Mouse (Mus musculus): Measurements from ENCODE around the gene Cntnap2.

The Cntnap2 gene

DNA sequence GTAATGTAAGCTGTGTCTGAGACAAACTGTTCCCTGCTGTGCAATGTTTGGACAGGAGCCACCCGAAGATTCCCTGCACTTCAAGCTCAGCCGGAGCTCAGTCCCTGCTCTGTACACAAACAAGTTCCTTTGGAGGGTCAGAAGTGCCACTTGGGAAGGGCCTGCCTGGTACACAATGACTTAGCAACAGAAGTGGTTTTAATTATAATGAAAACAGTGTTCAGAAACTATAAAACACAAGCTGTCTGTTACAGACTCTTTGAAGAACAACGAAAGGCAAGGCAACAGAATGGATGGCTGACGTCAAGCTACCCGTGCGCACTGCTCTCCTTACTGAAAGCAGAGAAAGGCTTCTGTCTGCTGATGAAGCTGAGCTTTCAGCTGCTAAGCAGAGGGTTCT lies 2259.5 kb downstream of the Cntnap2 start:
- peak; percentile 70 for DNase-seq

DNA sequence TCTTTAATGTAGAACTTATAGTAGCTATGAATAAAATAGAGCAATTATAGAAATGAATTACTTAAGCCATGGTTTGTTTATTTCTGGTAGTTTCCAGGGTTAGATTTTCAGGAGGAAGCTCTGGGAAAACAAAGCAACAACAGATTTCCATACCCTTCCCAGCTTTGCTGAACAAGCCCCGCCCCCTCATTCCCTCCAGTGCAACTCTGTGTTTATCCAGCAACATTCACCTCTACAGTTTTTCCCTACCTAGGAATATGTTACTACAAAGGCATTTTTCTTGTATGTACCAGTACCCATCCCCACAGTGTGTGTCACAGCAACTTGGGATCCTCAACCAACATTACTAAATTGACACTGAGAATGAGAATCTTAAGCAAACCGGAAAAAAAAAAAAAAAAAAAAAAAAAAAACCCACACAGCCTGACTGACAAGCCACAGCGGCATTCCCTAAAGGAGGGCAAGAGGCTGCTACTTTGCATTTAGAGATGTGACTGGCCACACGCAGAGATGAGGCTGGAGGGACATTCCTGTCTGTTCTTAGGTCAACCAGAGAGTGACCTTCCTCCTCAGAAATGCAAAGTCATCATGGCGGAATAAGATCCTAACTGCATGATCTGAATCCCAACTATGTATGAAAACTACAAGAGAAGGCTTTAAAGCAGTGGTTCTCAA lies 2260.3 kb downstream of the Cntnap2 start:
- no peak for DNase-seq

DNA sequence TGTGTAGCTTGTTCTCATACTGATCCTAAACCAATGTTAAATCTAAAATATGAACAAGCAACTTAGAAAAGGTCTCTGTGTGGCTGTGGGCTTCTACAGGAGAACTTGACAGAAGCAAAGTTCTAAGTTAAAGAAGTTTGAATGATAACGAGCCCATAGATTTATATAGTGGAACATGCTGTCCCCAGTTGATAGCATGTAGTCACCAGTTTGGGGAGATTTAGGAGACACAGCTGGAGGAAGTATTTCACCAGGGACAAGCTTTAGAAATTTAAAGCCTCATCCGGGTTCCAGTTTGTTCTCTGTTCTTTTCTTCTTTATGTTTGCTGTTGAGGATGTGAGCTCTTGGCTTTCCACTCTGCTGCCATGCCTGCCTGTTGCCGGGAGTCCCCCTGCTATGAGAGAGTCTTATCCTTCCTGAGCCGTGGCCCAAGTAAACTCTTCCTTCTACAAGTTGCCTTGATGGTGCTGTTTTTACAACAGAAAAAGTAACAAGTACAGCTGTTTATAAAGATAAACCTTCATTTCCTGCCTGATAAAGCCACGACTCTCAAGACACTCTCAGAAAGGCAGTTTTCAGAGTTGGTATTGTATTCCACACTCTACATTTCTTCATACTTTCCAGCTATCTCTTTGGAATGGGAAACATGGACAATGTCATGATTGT lies 2264.1 kb downstream of the Cntnap2 start:
- DNase-seq = no peak

DNA sequence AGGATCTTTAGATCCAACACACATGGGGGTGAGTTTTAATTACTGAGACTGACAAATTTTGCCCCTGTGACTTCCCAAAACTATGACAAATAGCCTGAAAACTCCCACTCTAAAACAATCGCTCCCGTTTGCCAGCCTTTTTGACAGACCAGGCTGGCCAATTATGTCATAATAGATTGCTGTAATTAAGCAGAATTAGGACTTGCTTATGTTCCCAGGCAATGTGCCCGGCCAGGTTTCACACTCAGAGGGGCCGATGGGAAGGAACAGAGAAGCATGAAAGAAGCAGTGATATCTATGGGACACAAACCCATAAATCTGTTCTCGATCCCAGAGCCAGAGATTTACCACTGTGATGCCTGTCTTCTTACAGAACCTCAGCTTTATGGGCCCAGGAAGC lies 2264.7 kb downstream of the Cntnap2 start:
- no peak for DNase-seq

DNA sequence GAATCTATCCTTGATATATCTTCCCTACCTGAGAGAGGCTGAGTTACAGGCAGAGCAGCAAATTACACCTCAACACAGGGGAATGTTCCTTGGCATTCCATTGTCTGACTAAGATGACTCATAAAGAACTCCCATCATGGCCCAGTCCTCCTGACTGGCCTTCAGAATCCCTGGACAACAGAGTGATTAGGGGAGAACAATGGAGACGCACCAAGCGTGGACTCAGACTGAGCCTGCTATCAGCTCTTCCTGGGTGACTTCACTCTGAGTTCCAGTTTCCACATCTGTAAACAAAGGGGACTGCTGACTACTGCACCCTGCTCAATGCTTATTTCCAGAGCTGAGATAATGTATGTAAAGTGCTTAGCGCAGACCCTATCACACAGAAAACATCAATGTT lies 2269.1 kb downstream of the Cntnap2 start:
- DNase-seq = no peak

DNA sequence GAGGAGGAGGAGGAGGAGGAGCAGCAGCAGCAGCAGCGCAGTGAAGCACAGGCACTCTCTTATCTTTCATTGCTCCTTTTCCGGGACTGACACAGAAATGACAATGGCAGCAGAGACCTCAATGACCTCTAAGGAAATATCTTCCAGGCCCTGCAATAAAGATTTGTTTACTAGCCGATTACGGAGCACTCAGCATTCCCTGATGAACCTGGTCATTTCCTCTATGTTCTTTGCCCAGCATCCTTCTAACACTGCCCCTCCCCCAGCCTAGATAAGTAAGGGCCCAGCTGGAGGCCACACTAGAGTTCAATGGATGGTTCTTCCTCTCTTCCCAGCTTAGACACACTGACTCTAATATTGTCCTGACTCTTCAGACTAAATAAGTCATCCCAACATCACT lies 2270.1 kb downstream of the Cntnap2 start:
- DNase-seq = peak; percentile 25

DNA sequence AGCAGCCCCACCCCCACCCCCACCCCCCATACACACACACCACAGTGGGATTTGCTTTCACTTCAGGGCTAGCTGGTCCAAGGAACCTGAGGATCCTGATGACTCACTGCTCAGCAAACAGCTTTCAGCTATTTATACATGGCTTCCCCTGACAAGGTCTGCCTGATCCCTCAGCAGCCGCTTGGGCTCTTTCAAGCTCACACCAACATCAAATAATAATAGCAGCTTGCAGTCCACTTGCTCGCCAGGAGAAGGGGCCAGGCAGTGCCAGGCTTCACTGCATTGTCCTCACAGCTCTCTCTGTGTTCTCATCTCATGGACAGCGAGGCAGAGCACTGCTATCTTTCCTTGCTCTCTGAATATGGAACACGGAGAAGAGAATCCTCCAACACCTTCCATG lies 2273.9 kb downstream of the Cntnap2 start:
- no peak for DNase-seq

DNA sequence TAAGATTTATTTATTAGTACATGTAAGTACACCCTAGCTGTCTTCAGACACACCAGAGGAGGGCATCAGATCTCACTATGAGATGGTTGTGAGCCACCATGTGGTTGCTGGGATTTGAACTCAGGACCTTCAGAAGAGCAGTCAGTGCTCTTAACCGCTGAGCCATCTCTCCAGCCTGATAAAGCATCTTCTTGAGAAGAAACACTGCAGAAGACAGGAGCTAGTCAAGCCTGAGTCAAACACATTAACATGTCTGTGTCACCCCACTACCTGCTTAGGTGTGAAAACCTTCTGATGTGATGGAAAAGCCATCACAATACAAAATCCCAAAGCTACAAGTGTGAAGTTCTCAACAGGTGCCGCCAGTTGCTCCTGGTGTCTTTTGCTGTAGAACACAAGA lies 2275.2 kb downstream of the Cntnap2 start:
- no peak for DNase-seq

DNA sequence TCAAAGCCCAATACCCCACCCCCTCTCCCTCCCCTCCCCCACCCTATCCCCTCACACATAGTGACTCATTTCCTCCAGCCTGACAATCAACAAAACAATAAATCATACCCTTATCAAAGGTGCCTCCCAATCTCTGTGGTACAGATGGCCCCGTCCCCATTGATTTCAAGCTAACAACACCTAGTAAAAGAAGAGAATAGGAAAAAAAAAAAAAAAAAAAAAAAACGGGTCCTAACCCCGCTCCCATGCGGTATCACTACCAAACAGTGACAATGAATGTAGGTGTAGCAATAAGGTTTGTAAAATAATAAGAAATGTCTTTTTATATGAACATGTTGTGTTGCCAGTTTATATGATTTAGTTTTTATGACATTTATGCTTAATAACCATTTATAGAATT lies 2278.1 kb downstream of the Cntnap2 start:
- no peak for DNase-seq

DNA sequence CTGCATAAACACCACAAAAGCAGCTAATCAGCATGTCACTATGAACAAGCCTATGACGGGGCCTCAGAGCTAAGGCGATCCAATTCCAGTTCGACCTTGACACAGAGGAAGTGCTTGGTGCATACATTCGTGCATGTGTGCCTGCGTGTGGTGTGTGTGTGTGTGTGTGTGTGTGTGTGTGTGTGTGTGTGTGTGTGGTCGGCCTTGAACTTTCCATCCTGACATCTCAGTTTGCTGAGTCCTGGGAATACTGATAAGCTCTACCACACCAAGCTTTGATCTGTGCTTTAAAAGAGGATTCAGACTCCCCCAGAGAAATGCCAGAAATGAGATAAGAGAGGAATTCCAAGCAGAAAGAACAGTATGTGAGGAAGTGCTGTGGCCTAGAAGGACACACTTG lies 2279.0 kb downstream of the Cntnap2 start:
- DNase-seq = no peak

DNA sequence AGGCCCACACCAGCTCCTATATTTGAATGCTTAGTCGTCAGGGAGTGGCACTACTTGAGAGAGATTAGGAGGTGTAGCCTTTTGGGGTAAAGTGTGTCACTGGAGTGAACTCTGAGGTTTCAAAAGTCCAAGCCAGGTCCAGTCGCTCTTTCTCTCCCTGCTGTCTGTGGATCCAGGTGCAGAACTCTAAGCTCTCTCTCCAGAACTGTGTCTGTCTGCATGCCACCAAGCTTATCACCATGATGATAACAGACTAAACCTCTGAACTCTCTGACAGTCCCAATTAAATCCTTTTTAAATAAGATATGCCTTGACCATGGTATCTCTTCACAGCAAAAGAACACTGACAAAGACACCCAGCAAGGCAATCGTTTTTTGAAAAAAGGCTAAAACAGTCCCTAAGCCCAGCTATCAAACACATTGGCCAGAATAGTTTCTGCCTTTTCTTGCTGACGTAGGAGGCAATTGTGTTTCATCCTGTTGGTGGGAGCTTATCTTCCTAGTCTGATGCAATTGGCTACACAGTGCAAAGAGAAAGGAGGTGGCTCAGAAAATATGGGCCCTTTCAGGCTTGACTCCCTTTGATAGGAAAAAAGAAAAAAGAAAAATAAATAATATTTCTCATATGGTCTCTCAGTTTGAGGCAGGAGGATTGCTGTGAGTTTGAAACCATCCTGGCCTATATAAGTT lies 2281.8 kb downstream of the Cntnap2 start:
- DNase-seq = no peak

DNA sequence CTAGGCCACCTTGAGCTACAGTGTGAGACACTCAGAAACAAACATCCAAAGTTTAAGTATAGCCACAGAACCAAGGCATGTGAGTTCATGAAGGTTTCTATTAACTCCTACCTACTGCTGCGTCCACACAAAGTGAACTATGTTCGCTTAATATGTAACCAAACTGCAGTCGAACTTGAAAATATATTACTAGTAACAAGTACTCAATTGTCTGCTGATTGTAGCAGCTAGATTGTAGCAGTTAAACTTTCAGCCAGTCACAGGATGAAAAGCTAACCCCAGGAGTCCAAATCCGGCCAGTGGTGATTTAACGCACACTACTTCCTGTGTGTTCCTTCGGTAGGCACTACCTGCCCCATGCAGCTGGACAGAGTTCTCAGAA lies 2282.3 kb downstream of the Cntnap2 start:
- no peak for DNase-seq

DNA sequence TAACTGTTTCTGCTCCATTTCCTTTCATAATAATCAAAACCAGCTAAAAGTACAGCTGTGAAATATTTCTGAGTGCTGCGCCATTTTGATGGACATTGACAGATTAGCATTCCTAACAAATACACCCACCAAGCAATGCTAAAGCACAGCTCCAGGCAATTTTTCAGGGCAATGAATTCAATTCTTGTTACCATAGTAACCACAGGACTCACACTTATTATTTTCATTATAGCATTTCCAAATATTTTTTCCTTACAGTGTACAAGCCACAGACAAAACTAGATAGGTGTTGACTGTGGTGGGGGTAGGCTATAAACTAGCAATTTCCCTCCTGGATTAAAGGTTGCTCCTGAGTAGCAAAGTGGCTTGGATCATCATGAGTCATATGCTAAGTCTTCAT lies 2284.1 kb downstream of the Cntnap2 start:
- no peak for DNase-seq

DNA sequence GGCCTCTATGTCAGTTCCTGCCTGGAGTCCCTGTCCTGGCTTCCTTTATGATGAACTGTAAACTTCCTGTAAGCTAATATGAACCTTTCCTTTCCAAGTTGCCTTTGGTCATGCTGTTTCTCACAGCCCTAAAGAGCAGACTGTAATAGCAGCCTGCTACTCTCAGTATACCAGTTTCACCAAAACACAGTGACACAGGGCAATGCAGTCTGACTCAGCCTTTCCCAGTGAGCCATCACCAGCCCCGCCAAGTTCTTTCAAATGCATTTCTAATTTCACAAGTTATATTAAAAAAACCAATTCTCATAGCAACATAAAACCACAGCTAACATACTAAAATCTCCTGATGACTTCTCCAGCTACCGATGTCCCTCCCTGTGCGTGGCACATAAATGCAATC lies 2285.5 kb downstream of the Cntnap2 start:
- no peak for DNase-seq

DNA sequence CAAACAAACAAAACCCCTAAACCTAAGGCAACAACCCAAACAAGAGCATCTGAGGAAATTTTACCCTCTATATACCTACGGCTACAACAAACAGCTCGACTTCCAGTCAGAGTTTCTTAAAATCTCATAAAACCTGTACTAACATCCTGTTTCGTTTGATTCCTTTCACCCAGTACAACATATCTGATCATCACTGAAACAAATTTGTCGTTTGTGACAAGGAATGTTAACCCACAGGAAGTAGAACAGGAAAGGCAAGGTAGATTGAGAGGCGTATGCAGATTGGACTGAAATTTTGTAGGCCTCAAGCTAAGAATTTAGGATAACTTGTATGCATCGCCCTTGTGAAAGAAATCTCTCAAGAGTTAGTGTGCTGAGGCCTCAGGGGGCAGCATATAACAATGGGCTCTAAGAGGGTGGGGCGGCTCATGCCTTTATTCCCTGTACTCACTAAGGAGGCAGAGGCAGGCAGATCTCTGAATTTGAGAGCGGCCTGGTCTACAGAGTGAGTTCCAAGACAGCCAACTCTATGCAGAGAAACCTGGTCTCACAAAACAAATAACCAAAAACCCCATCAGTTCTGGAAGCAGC lies 2291.0 kb downstream of the Cntnap2 start:
- no peak for DNase-seq
